Mouse (Mus musculus) liver, postnatal 0 days (tissue): ENCODE measurements around the gene Akr1b3. TPM values are rescaled to one million over a fixed set of nuclear protein-coding genes. Genes with fewer than 3 reads are reported as not detected.
A peak's percentile ranks its signal among the peaks of the same experiment; 100 is the strongest.
"Not testable (repeated sequence)": the region's sequence is repeated elsewhere in the genome, so short reads cannot be mapped to it uniquely, and the experiment has no call there.

Experiments used
- ATAC-seq: fragments of 200-750 bp; cut with Nextera tagmentation; 2 replicates; pipeline ENCODE4 v1.8.0; 2017; ENCODE audit warnings: mild to moderate bottlenecking, moderate library complexity
- DNase-seq: peaks from one replicate; pipeline ENCODE4 v3.0.0-alpha.2; 2016
- H3K27ac ChIP-seq: fragments of 300-500 bp; sonication (generic); 2 replicates; pipeline ENCODE4 v1.5.1; 2014; ENCODE audit warnings: antibody characterized with exemption, moderate library complexity, mild to moderate bottlenecking, low read depth
- H3K27me3 ChIP-seq: fragments of 300-500 bp; sonication (generic); 2 replicates; pipeline ENCODE4 v1.6.1; 2014; ENCODE audit warnings: low read length, control low read depth, mixed read lengths; ENCODE audit not compliant: insufficient read depth
- H3K36me3 ChIP-seq: fragments of 300-500 bp; sonication (generic); replicated peaks from 2 replicates; pipeline ENCODE4 v1.6.1; 2014; ENCODE audit warnings: mild to moderate bottlenecking, control low read depth, low read length, moderate library complexity, mixed read lengths; ENCODE audit not compliant: insufficient read depth
- H3K4me1 ChIP-seq: fragments of 300-500 bp; sonication (generic); 2 replicates; pipeline ENCODE4 v1.6.1; 2014; ENCODE audit warnings: antibody characterized with exemption, mild to moderate bottlenecking, control low read depth; ENCODE audit not compliant: insufficient read depth
- H3K4me2 ChIP-seq: fragments of 300-500 bp; sonication (generic); 2 replicates; pipeline ENCODE4 v1.6.1; 2014; ENCODE audit warnings: low read depth, mild to moderate bottlenecking, low read length, moderate library complexity, mixed read lengths
- H3K4me3 ChIP-seq: fragments of 300-500 bp; sonication (generic); 2 replicates; pipeline ENCODE4 v1.5.1; 2014; ENCODE audit warnings: low read depth, low read length
- H3K9ac ChIP-seq: fragments of 300-500 bp; sonication (generic); replicated peaks from 2 replicates; pipeline ENCODE4 v1.6.1; 2014; ENCODE audit warnings: mild to moderate bottlenecking, moderate library complexity
- H3K9me3 ChIP-seq: fragments of 300-500 bp; sonication (generic); 2 replicates; pipeline ENCODE4 v1.6.1; 2016; ENCODE audit warnings: mild to moderate bottlenecking, control low read depth, low read length, mixed read lengths
- CTCF ChIP-seq: sonication (generic); IDR thresholded peaks from 2 replicates; pipeline ENCODE4 v1.5.1; 2016; ENCODE audit warnings: antibody characterized with exemption, low read depth
- EP300 ChIP-seq: IDR thresholded peaks from 2 replicates; pipeline ENCODE4 v1.6.1; 2016; ENCODE audit warnings: antibody characterized with exemption, low read depth, mild to moderate bottlenecking
- WGBS: fragments of 180-500 bp; shearing (Covaris S2); extraction: QIAGEN DNeasy Blood & Tissue Kit; methylation state at CpG from one replicate; pipeline ENCODE4 v1.1.7; 2014; ENCODE audit not compliant: insufficient replicate concordance; 5-methylcytosine and 5-hydroxymethylcytosine counted together
- polyA plus RNA-seq: library from polyadenylated mRNA; unstranded; fragments of >200 nt; fragmentation: Nextera tagmentation; extraction: Ambion mirVana; gene quantifications from 2 replicates; pipeline ENCODE4 v1.2.1, GENCODE M21; 2015

Akr1b3 gene
- polyA plus RNA-seq, 1 experiment from 2014 or later: 31.6 TPM

GRCm38 (mm10) chr6:34344135-34344850 lies 27.0 kb upstream of the Akr1b3 start:
- no peak for DNase-seq

GRCm38 (mm10) chr6:34343426-34343825 lies 26.1 kb upstream of the Akr1b3 start:
- no peak overlapping the region for H3K4me3 ChIP-seq
- TF ChIP-seq EP300: no peak
- no peak overlapping the region for H3K27ac ChIP-seq
- H3K4me1 ChIP-seq: 0 out of 2 replicates have a peak, but pooled peaks cover 3% of the 10 kb centered on the region
- no peak overlapping the region for H3K9ac ChIP-seq
- H3K36me3 ChIP-seq: no peaks in the 10 kb centered on the region
- H3K9me3 ChIP-seq: no peaks in the 10 kb centered on the region
- H3K4me2 ChIP-seq: no peak overlapping the region
- peak; percentile 62; the same call in 1 of the 2 replicates for ATAC-seq
- DNase-seq: no peak
- no peaks in the 10 kb centered on the region for H3K27me3 ChIP-seq
- WGBS: 74% methylated on average over 6 of the region's 6 CpGs

More at GRCm38 (mm10) chr6:34344135-34344850, 27.0 kb upstream of the Akr1b3 start:
- no peak overlapping the region for H3K9ac ChIP-seq
- H3K27me3 ChIP-seq: no peaks in the 10 kb centered on the region
- no peaks in the 10 kb centered on the region for H3K9me3 ChIP-seq
- H3K27ac ChIP-seq: no peak overlapping the region
- ATAC-seq: no peak
- no peak overlapping the region for H3K4me2 ChIP-seq
- no peak for TF ChIP-seq CTCF
- TF ChIP-seq EP300: no peak
- WGBS: 56% methylated on average over 10 of the region's 10 CpGs
- no peak overlapping the region for H3K4me3 ChIP-seq
- no peaks in the 10 kb centered on the region for H3K36me3 ChIP-seq
- H3K4me1 ChIP-seq: 0 out of 2 replicates have a peak, but pooled peaks cover 3% of the 10 kb centered on the region

GRCm38 (mm10) chr6:34342476-34342875 lies 25.2 kb upstream of the Akr1b3 start:
- no peak for DNase-seq
- no peaks in the 10 kb centered on the region for H3K27me3 ChIP-seq
- no peaks in the 10 kb centered on the region for H3K9me3 ChIP-seq
- 0 out of 2 replicates have a peak, but pooled peaks cover 3% of the 10 kb centered on the region for H3K4me1 ChIP-seq
- no peak overlapping the region for H3K9ac ChIP-seq
- no peaks in the 10 kb centered on the region for H3K36me3 ChIP-seq
- no peak overlapping the region for H3K4me3 ChIP-seq
- 77% methylated on average over 2 of the region's 2 CpGs for WGBS
- H3K4me2 ChIP-seq: no peak overlapping the region
- no peak overlapping the region for H3K27ac ChIP-seq
- TF ChIP-seq CTCF (no peak), EP300 (no peak)
- ATAC-seq: no peak

GRCm38 (mm10) chr6:34341991-34342390 lies 24.7 kb upstream of the Akr1b3 start:
- no peaks in the 10 kb centered on the region for H3K36me3 ChIP-seq
- 0 out of 2 replicates have a peak, but pooled peaks cover 3% of the 10 kb centered on the region for H3K4me1 ChIP-seq
- no peaks in the 10 kb centered on the region for H3K27me3 ChIP-seq
- ATAC-seq: no peak
- no peak overlapping the region for H3K27ac ChIP-seq
- WGBS: 77% methylated on average over 4 of the region's 4 CpGs
- TF ChIP-seq EP300: no peak
- no peak overlapping the region for H3K4me2 ChIP-seq
- no peak for DNase-seq
- H3K9me3 ChIP-seq: no peaks in the 10 kb centered on the region
- no peak overlapping the region for H3K4me3 ChIP-seq
- H3K9ac ChIP-seq: no peak overlapping the region

GRCm38 (mm10) chr6:34337799-34338198 lies 20.5 kb upstream of the Akr1b3 start:
- Histone ChIP-seq H3K4me2 (no peak overlapping the region), H3K4me1 (no peaks in the 10 kb centered on the region), H3K27me3 (no peaks in the 10 kb centered on the region), H3K36me3 (no peaks in the 10 kb centered on the region), H3K9me3 (no peaks in the 10 kb centered on the region), H3K4me3 (no peak overlapping the region), H3K27ac (no peak overlapping the region), H3K9ac (no peak overlapping the region)
- WGBS: 75% methylated on average over 2 of the region's 2 CpGs
- DNase-seq (no peak), ATAC-seq (no peak)
- TF ChIP-seq CTCF (no peak), EP300 (no peak)

GRCm38 (mm10) chr6:34334673-34335072 lies 17.4 kb upstream of the Akr1b3 start:
- H3K4me1 ChIP-seq: no peaks in the 10 kb centered on the region
- no peaks in the 10 kb centered on the region for H3K9me3 ChIP-seq
- H3K4me3 ChIP-seq: no peak overlapping the region
- H3K9ac ChIP-seq: no peak overlapping the region
- no peak overlapping the region for H3K27ac ChIP-seq
- WGBS: 59% methylated on average over 5 of the region's 5 CpGs
- no peak for DNase-seq
- no peak for ATAC-seq
- no peak overlapping the region for H3K4me2 ChIP-seq
- no peaks in the 10 kb centered on the region for H3K36me3 ChIP-seq
- H3K27me3 ChIP-seq: no peaks in the 10 kb centered on the region
- TF ChIP-seq EP300 (no peak), CTCF (no peak)

GRCm38 (mm10) chr6:34331804-34332203 lies 14.5 kb upstream of the Akr1b3 start:
- ATAC-seq, H3K4me1 ChIP-seq: not testable (repeated sequence)
- 84% methylated on average over 12 of the region's 12 CpGs for WGBS

More at GRCm38 (mm10) chr6:34331804-34332203, 14.5 kb upstream of the Akr1b3 start:
- H3K27me3 ChIP-seq, DNase-seq, H3K4me2 ChIP-seq, H3K9ac ChIP-seq, H3K36me3 ChIP-seq, H3K9me3 ChIP-seq, H3K4me3 ChIP-seq, H3K27ac ChIP-seq: not testable (repeated sequence)
